Mouse (Mus musculus): ENCODE measurements at regions not wholly inside any gene's neighbourhood (a gene's known extent, or its start where the extent isn't known, plus 50 kb on each side); places are given as distances from the start of the nearest gene placed in this dataset.

GRCm38 (mm10) chr6:84391016-84391415 is 202.7 kb downstream of the Cyp26b1 start:
- DNase-seq (ENCODE audit: low read depth): no peak

GRCm38 (mm10) chr6:84385696-84386095 is 208.0 kb downstream of the Cyp26b1 start:
- no peak for DNase-seq (ENCODE audit: low read depth)

- DNase-seq (ENCODE audit: low read depth): no peak
Observed at GRCm38 (mm10) chr6:84383718-84384117, 210.0 kb downstream of the Cyp26b1 start.

- no peak for DNase-seq (ENCODE audit: low read depth)
Observed at GRCm38 (mm10) chr6:84383141-84383540, 210.6 kb downstream of the Cyp26b1 start.

GRCm38 (mm10) chr6:84381571-84381970 is 212.1 kb downstream of the Cyp26b1 start:
- DNase-seq (ENCODE audit: low read depth): no peak

- DNase-seq (ENCODE audit: low read depth): no peak
Observed at GRCm38 (mm10) chr6:84376666-84377065, 217.0 kb downstream of the Cyp26b1 start.

GRCm38 (mm10) chr6:84375498-84375897 is 218.2 kb downstream of the Cyp26b1 start:
- DNase-seq (ENCODE audit: low read depth): no peak

- DNase-seq (ENCODE audit: low read depth): no peak
Observed at GRCm38 (mm10) chr6:84366365-84366764, 227.3 kb downstream of the Cyp26b1 start.

- no peak for DNase-seq (ENCODE audit: low read depth)
Observed at GRCm38 (mm10) chr6:84365914-84366313, 227.8 kb downstream of the Cyp26b1 start.

- no peak for DNase-seq (ENCODE audit: low read depth)
Observed at GRCm38 (mm10) chr6:84364964-84365363, 228.7 kb downstream of the Cyp26b1 start.

GRCm38 (mm10) chr6:84362331-84362730 is 231.4 kb downstream of the Cyp26b1 start:
- no peak for DNase-seq (ENCODE audit: low read depth)

- no peak for DNase-seq (ENCODE audit: low read depth)
Observed at GRCm38 (mm10) chr6:84357911-84358310, 235.8 kb downstream of the Cyp26b1 start.

- no peak for DNase-seq (ENCODE audit: low read depth)
Observed at GRCm38 (mm10) chr6:84353425-84354220, 240.1 kb downstream of the Cyp26b1 start.

- DNase-seq (ENCODE audit: low read depth): no peak
Observed at GRCm38 (mm10) chr6:84344936-84345335, 248.8 kb downstream of the Cyp26b1 start.

GRCm38 (mm10) chr6:84333666-84334179 is 260.0 kb downstream of the Cyp26b1 start:
- no peak for DNase-seq (ENCODE audit: low read depth)

GRCm38 (mm10) chr6:84329106-84329505 is 264.6 kb downstream of the Cyp26b1 start:
- no peak for DNase-seq (ENCODE audit: low read depth)

- no peak for DNase-seq (ENCODE audit: low read depth)
Observed at GRCm38 (mm10) chr6:84328030-84328390, 265.7 kb downstream of the Cyp26b1 start.

- no peak for DNase-seq (ENCODE audit: low read depth)
Observed at GRCm38 (mm10) chr6:84327306-84328029, 266.2 kb downstream of the Cyp26b1 start.

GRCm38 (mm10) chr6:84325384-84326114 is 268.2 kb downstream of the Cyp26b1 start:
- DNase-seq (ENCODE audit: low read depth): no peak

- no peak for DNase-seq (ENCODE audit: low read depth)
Observed at GRCm38 (mm10) chr6:84324185-84324584, 269.5 kb downstream of the Cyp26b1 start.

- DNase-seq (ENCODE audit: low read depth): no peak
Observed at GRCm38 (mm10) chr6:84322528-84322927, 271.2 kb downstream of the Cyp26b1 start.

GRCm38 (mm10) chr6:84320586-84320985 is 273.1 kb downstream of the Cyp26b1 start:
- no peak for DNase-seq (ENCODE audit: low read depth)

GRCm38 (mm10) chr6:84318774-84319173 is 274.9 kb downstream of the Cyp26b1 start:
- no peak for DNase-seq (ENCODE audit: low read depth)
